Mouse (Mus musculus) left cerebral cortex, adult 11 months (tissue): ENCODE data around the gene Adam15.

ENCODE experiments used
- DNase-seq: peaks from one replicate; pipeline ENCODE4 v3.0.0; 2022; ENCODE audit warnings: low spot score

Adam15 gene

GRCm38 (mm10) chr3:89296761-89297396 is 52.9 kb downstream of the Adam15 start:
- DNase-seq = no peak

- DNase-seq = no peak
Measured at GRCm38 (mm10) chr3:89295685-89296230, 54.0 kb downstream of the Adam15 start.

- DNase-seq = no peak
Measured at GRCm38 (mm10) chr3:89294195-89294594, 55.6 kb downstream of the Adam15 start.

GRCm38 (mm10) chr3:89293247-89293918 is 56.4 kb downstream of the Adam15 start:
- no peak for DNase-seq

GRCm38 (mm10) chr3:89292303-89292702 is 57.5 kb downstream of the Adam15 start:
- no peak for DNase-seq

- no peak for DNase-seq
Measured at GRCm38 (mm10) chr3:89291874-89292273, 57.9 kb downstream of the Adam15 start.
